Mouse (Mus musculus) MEL (cell line): Measurements from ENCODE around the gene Scimp. TPM values are rescaled to one million over a fixed set of nuclear protein-coding genes. Genes with fewer than 3 reads are reported as not detected.

Experiments used
- DNase-seq: peaks from one replicate; pipeline ENCODE4 v3.0.0; 2011; ENCODE audit warnings: low read depth, low spot score
- H3K27ac ChIP-seq: 2 replicates; pipeline ENCODE4 v1.5.1; 2012; ENCODE audit warnings: low read depth, mild to moderate bottlenecking, control low read depth, low read length, moderate library complexity; ENCODE audit not compliant: control insufficient read depth
- H3K27me3 ChIP-seq, 2 experiments: fragments of 150-350 bp in 1 of 2; sonication (generic) in 1 of 2; 2 replicates each; pipeline ENCODE4 v1.6.1; 2012; ENCODE audit warnings: low read length in 2 of 2, mild to moderate bottlenecking in 2 of 2, improper control_type of control experiment in 1 of 2, moderate library complexity in 1 of 2; ENCODE audit not compliant: insufficient read depth in 2 of 2, control insufficient read depth in 1 of 2
- H3K36me3 ChIP-seq, 2 experiments: 2 replicates each; pipeline ENCODE4 v1.6.1; 2012 to 2014; ENCODE audit warnings: low read length in 2 of 2, improper control_type of control experiment in 1 of 2, inconsistent platforms in 1 of 2, mild to moderate bottlenecking in 1 of 2; ENCODE audit not compliant: insufficient read depth in 2 of 2, control insufficient read depth in 1 of 2
- H3K4me1 ChIP-seq, 2 experiments: fragments of 150-350 bp in 1 of 2; sonication (generic) in 1 of 2; 2 replicates each; pipeline ENCODE4 v1.6.1; 2012; ENCODE audit warnings: low read length in 2 of 2, improper control_type of control experiment in 1 of 2, mild to moderate bottlenecking in 1 of 2; ENCODE audit not compliant: insufficient read depth in 2 of 2, control insufficient read depth in 1 of 2
- H3K4me3 ChIP-seq, 2 experiments: fragments of 150-350 bp in 1 of 2; sonication (generic) in 1 of 2; 2 replicates each; pipeline ENCODE4 v1.5.1; 2012; ENCODE audit warnings: low read depth in 2 of 2, low read length in 2 of 2, mild to moderate bottlenecking in 2 of 2, moderate library complexity in 2 of 2, control low read depth in 1 of 2, improper control_type of control experiment in 1 of 2; ENCODE audit not compliant: control insufficient read depth in 1 of 2, insufficient read depth in 1 of 2
- H3K79me2 ChIP-seq: 2 replicates; pipeline ENCODE4 v1.6.1; 2012; ENCODE audit warnings: mild to moderate bottlenecking, low read length, moderate library complexity; ENCODE audit not compliant: control insufficient read depth, poor library complexity, insufficient read depth
- H3K9ac ChIP-seq: 2 replicates; pipeline ENCODE4 v1.6.1; 2012; ENCODE audit warnings: low read depth, mild to moderate bottlenecking, control low read depth, low read length, moderate library complexity; ENCODE audit not compliant: control insufficient read depth, poor library complexity, severe bottlenecking
- H3K9me3 ChIP-seq: fragments of 150-350 bp; sonication (generic); replicated peaks from 2 replicates; pipeline ENCODE4 v1.6.1; 2012; ENCODE audit warnings: mild to moderate bottlenecking, low read length, improper control_type of control experiment, moderate library complexity; ENCODE audit not compliant: insufficient read depth
- BHLHE40 ChIP-seq: IDR thresholded peaks from 2 replicates; pipeline ENCODE4 v1.6.1; 2012; ENCODE audit warnings: low read depth, mild to moderate bottlenecking, inconsistent platforms, low read length, improper control_type of control experiment, borderline replicate concordance
- E2F4 ChIP-seq: IDR thresholded peaks from 2 replicates; pipeline ENCODE4 v1.6.1; 2011; ENCODE audit warnings: low read depth, low read length, improper control_type of control experiment, borderline replicate concordance
- EP300 ChIP-seq, 2 experiments: IDR thresholded peaks; 2 replicates each; pipeline ENCODE4 v1.6.1; 2011; ENCODE audit warnings: improper control_type of control experiment in 2 of 2, low read length in 2 of 2, low read depth in 1 of 2, mild to moderate bottlenecking in 1 of 2
- ETS1 ChIP-seq: IDR thresholded peaks from 2 replicates; pipeline ENCODE4 v1.6.1; 2012; ENCODE audit warnings: low read depth, mild to moderate bottlenecking, inconsistent platforms, low read length, improper control_type of control experiment, moderate library complexity
- GABPA ChIP-seq: IDR thresholded peaks from 2 replicates; pipeline ENCODE4 v1.6.1; 2012; ENCODE audit warnings: low read depth, mild to moderate bottlenecking, inconsistent platforms, low read length, improper control_type of control experiment, moderate library complexity
- GATA1 ChIP-seq: IDR thresholded peaks from 2 replicates; pipeline ENCODE4 v1.6.1; 2011; ENCODE audit warnings: low read depth, low read length, improper control_type of control experiment
- MAX ChIP-seq: IDR thresholded peaks from 2 replicates; pipeline ENCODE4 v1.6.1; 2011; ENCODE audit warnings: low read length, improper control_type of control experiment
- MEF2A ChIP-seq: IDR thresholded peaks from 2 replicates; pipeline ENCODE4 v1.6.1; 2014; ENCODE audit warnings: low read depth, mild to moderate bottlenecking, inconsistent platforms, low read length, improper control_type of control experiment; ENCODE audit not compliant: poor library complexity, insufficient replicate concordance, severe bottlenecking; ENCODE audit errors: extremely low read depth
- MXI1 ChIP-seq: IDR thresholded peaks from 2 replicates; pipeline ENCODE4 v1.6.1; 2011; ENCODE audit warnings: mild to moderate bottlenecking, low read depth, low read length, improper control_type of control experiment
- NELFE ChIP-seq: IDR thresholded peaks from 2 replicates; pipeline ENCODE4 v1.6.1; 2011; ENCODE audit warnings: low read depth, low read length, improper control_type of control experiment
- NRF1 ChIP-seq: IDR thresholded peaks from 2 replicates; pipeline ENCODE4 v1.6.1; 2014; ENCODE audit warnings: low read depth, mild to moderate bottlenecking, inconsistent platforms, low read length, improper control_type of control experiment, moderate library complexity; ENCODE audit not compliant: poor library complexity, insufficient read depth, severe bottlenecking
- POLR2A ChIP-seq, 2 experiments: IDR thresholded peaks; 2 replicates each; pipeline ENCODE4 v1.6.1; 2011 to 2012; ENCODE audit warnings: low read length in 2 of 2, mild to moderate bottlenecking in 2 of 2, control low read depth in 1 of 2, improper control_type of control experiment in 1 of 2, low read depth in 1 of 2, moderate library complexity in 1 of 2; ENCODE audit not compliant: control insufficient read depth in 1 of 2, insufficient read depth in 1 of 2, poor library complexity in 1 of 2
- POLR2AphosphoS2 ChIP-seq: IDR thresholded peaks from 2 replicates; pipeline ENCODE4 v1.6.1; 2011; ENCODE audit warnings: low read length, improper control_type of control experiment
- POLR2AphosphoS5 ChIP-seq: IDR thresholded peaks from 2 replicates; pipeline ENCODE4 v1.6.1; 2012; ENCODE audit warnings: low read depth, borderline replicate concordance, mild to moderate bottlenecking, inconsistent platforms, low read length, moderate library complexity, mixed read lengths
- RAD21 ChIP-seq: IDR thresholded peaks from 2 replicates; pipeline ENCODE4 v1.6.1; 2011; ENCODE audit warnings: mild to moderate bottlenecking, low read depth, low read length, improper control_type of control experiment
- SIN3A ChIP-seq: IDR thresholded peaks from 2 replicates; pipeline ENCODE4 v1.6.1; 2012; ENCODE audit warnings: low read length, improper control_type of control experiment, inconsistent platforms
- SMC3 ChIP-seq: IDR thresholded peaks from 2 replicates; pipeline ENCODE4 v1.6.1; 2011; ENCODE audit warnings: low read depth, low read length, improper control_type of control experiment
- TAL1 ChIP-seq: IDR thresholded peaks from 2 replicates; pipeline ENCODE4 v1.6.1; 2012; ENCODE audit warnings: mild to moderate bottlenecking, inconsistent platforms, low read length, moderate library complexity, mixed read lengths
- TBP ChIP-seq: IDR thresholded peaks from 2 replicates; pipeline ENCODE4 v1.8.0; 2011; ENCODE audit warnings: low read depth, low read length, improper control_type of control experiment
- USF1 ChIP-seq: IDR thresholded peaks from 2 replicates; pipeline ENCODE4 v1.6.1; 2014; ENCODE audit warnings: low read depth, mild to moderate bottlenecking, inconsistent platforms, low read length, improper control_type of control experiment, moderate library complexity
- USF2 ChIP-seq, 2 experiments: IDR thresholded peaks; 2 replicates each; pipeline ENCODE4 v1.6.1; 2011 to 2012; ENCODE audit warnings: improper control_type of control experiment in 2 of 2, low read length in 2 of 2, borderline replicate concordance in 1 of 2, inconsistent platforms in 1 of 2, low read depth in 1 of 2, mild to moderate bottlenecking in 1 of 2; ENCODE audit not compliant: insufficient read depth in 1 of 2
- ZMIZ1 ChIP-seq: IDR thresholded peaks from 2 replicates; pipeline ENCODE4 v1.6.1; 2012; ENCODE audit warnings: low read depth, mild to moderate bottlenecking, inconsistent platforms, low read length, improper control_type of control experiment, moderate library complexity
- polyA plus RNA-seq, 2 experiments: library from polyadenylated mRNA; stranded (reverse) in 1 of 2; unstranded in 1 of 2; fragments of >175 nt in 1 of 2; fragments of >200 nt in 1 of 2; gene quantifications; 2 replicates each; pipeline versions ENCODE4 v1.2.1 to v1.2.4; 2012; ENCODE audit warnings: low replicate concordance in 2 of 2, low read depth in 1 of 2; ENCODE audit not compliant: insufficient read length in 2 of 2, insufficient read depth in 1 of 2, missing spikeins in 1 of 2
- total RNA-seq: library from RNA; depleted of rRNA; stranded (reverse); fragments of 300-350 nt; gene quantifications from 2 replicates; pipeline ENCODE4 v1.2.3, GENCODE M21; 2012; rRNA removed

Scimp gene
- total RNA-seq (not detected in 2 replicates), polyA plus RNA-seq (not detected)

DNA sequence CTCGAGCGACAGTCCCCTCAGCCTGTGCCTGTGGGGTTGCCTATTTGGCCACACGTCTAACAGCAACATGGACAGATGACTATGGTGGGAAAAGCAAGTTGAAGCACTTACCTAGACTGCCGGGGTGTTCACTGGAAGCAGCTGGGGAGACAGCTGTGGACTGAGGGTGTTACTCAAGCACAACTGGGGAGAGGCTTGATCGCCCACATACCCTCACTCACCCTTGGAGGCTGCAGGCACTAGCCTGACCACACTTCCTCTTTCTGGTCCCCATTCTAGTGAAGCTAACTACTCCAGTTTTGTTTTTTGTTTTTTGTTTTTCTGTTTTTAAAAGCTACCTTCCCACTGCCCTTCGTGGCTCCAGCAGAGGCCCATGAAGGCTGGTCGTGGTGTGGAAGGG lies at the start of gene Scimp:
Gene Scimp (minus strand): TSS at position 222 of the 400 bp plus-strand sequence.
- H3K4me1 ChIP-seq, result 0 out of 4 replicates have a peak, but pooled peaks cover 0 to 9% of the 10 kb centered on the region in 2 experiments

DNA sequence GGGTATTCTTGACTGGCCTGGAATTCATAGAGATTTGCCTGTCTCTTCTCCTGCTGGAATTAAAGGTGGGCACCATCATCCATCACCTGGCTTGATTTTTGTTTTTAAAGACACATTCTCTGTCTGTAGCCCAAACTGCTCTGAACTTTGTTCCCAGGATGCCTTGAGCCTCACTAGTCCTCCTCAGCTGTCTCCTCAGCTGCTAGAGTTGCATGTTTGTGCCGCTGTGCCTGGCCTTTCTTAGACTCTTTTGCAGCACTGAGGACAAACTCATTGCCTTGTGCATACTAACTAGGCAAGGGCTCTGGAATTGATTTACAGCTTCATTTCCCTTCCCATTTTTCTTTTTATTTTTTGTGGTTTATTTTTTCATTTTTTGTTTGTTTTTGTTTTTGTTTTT lies 48.0 kb upstream of the Scimp start:
- Histone ChIP-seq H3K4me3 (no peak overlapping the region), H3K79me2 (peaks cover 34% of the 10 kb centered on the region), H3K4me1 (peaks cover 17 to 28% of the 10 kb centered on the region in 2 experiments)
- TF ChIP-seq USF1 (no peak), SMC3 (no peak), POLR2AphosphoS2 (no peak), GABPA (no peak), MAX (no peak)
- TF ChIP-seq, all 39 proteins: peak for 0
- peaks cover 9 to 42% of the 10 kb centered on the region in 2 experiments for H3K36me3 ChIP-seq
- no peak overlapping the region for H3K27ac ChIP-seq
- H3K27me3 ChIP-seq, result no peaks in the 10 kb centered on the region
- DNase-seq, result no peak
- H3K9me3 ChIP-seq, result no peaks in the 10 kb centered on the region
- H3K9ac ChIP-seq, result no peak overlapping the region

More for the DNA sequence above, at the start of gene Scimp:
- Histone ChIP-seq H3K9ac (peak within 1 kb of the TSS; percentile 35; the same call in 1 of the 2 replicates), H3K36me3 (peaks cover 0 to 2% of the 10 kb centered on the region in 2 experiments; a peak in 2 of 4 replicates), H3K9me3 (no peaks in the 10 kb centered on the region), H3K27me3 (peaks cover 9 to 13% of the 10 kb centered on the region in 2 experiments), H3K4me3 (no peak within 1 kb of the TSS), H3K79me2 (no peaks in the 10 kb centered on the region), H3K27ac (no peak within 1 kb of the TSS)
- no peak for TF ChIP-seq BHLHE40
- peak in 1 of 2 experiments; percentile 15; a peak in 1 of 4 replicates for TF ChIP-seq EP300 (IDR thresholded peaks at IDR 0.05; ENCODE audit: low read depth in 1 of 2, low read length in 2 of 2)
- no peak for TF ChIP-seq E2F4
- peak; percentile 68 for DNase-seq

DNA sequence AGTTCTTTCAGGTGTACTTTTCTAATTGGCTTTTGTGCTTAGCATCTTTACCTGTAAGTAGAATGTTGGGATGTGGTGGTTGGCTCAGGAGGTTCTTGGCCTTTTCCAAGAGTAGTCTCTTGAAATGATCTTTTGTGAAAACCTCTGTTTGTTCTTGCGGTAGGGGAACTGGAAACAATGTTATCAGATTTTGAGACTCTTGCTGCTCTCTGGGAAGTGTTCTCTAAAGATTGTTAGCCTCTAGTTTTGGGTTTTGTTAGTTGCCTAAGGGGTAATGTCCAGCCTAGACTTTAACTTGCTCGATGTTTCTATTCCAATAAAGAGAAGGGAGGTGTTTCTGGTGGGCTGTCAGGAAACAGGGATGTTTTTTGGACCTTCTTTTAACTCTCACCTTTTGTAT lies 33.6 kb upstream of the Scimp start:
- Histone ChIP-seq H3K27ac (peak overlapping the region; percentile 31), H3K9me3 (no peaks in the 10 kb centered on the region)
- DNase-seq, result peak; percentile 63

More for the DNA sequence above, 33.6 kb upstream of the Scimp start:
- peak overlapping the region; percentile 71 to 95 for H3K4me3 ChIP-seq
- peaks cover 0 to 25% of the 10 kb centered on the region in 2 experiments; a peak in 3 of 4 replicates for H3K36me3 ChIP-seq
- H3K9ac ChIP-seq, result peak overlapping the region; percentile 91
- TF ChIP-seq RAD21, result no peak
- no peak for TF ChIP-seq USF2 (IDR thresholded peaks at IDR 0.05; ENCODE audit: borderline replicate concordance in 1 of 2, insufficient read depth in 1 of 2, low read depth in 1 of 2, low read length in 2 of 2)
- no peak for TF ChIP-seq NRF1
- 0 out of 2 replicates have a peak, but pooled peaks have one; percentile 6 for TF ChIP-seq USF1
- TF ChIP-seq NELFE, result no peak
- TF ChIP-seq SIN3A, result peak; percentile 29; the same call in 1 of the 2 replicates
- TF ChIP-seq POLR2AphosphoS2, result no peak
- no peak for TF ChIP-seq MAX
- no peak for TF ChIP-seq ETS1
- TF ChIP-seq ZMIZ1, result no peak
- TF ChIP-seq GATA1, result peak; percentile 77
- peak; percentile 70; the same call in 1 of the 2 replicates for TF ChIP-seq TBP
- TF ChIP-seq MEF2A, result no peak
- TF ChIP-seq MXI1, result 0 out of 2 replicates have a peak, but pooled peaks have one; percentile 17
- TF ChIP-seq BHLHE40, result peak; percentile 28; the same call in 1 of the 2 replicates
- no peak for TF ChIP-seq POLR2AphosphoS5
- TF ChIP-seq POLR2A (IDR thresholded peaks at IDR 0.05; ENCODE audit: control insufficient read depth in 1 of 2, insufficient read depth in 1 of 2, low read depth in 1 of 2, low read length in 2 of 2, poor library complexity in 1 of 2), result no peak
- TF ChIP-seq TAL1, result no peak
- peaks cover 0 to 2% of the 10 kb centered on the region in 2 experiments; a peak in 3 of 4 replicates for H3K27me3 ChIP-seq
- peaks cover 47% of the 10 kb centered on the region for H3K79me2 ChIP-seq
- peaks cover 16 to 23% of the 10 kb centered on the region in 2 experiments for H3K4me1 ChIP-seq
